Mouse (Mus musculus) lung, postnatal 10 days (tissue): ENCODE results near the gene Dnajc7.
"Not testable (repeated sequence)": the region's sequence is repeated elsewhere in the genome, so short reads cannot be mapped to it uniquely, and the experiment has no call there.

Experiments used
- DNase-seq: peaks from one replicate; pipeline ENCODE4 v3.0.0; 2021

Gene Dnajc7

DNA sequence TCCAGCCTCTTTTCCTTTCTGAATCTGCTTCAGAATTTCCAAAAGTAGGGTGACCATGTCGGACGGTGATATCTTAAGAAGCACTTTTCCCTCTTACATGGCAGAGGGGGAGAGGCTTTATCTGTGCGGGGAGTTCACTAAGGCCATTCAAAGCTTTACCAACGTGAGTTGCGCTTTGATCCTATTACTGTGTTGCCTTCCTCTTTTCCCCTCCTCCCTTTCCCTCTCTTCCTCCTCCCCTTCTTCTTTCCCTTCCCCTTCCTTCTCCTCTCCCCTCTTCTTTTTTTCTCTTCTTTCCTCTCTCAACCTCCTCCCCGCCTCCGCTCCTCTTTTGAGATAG lies 74.3 kb downstream of the Dnajc7 start:
- DNase-seq, result no peak

DNA sequence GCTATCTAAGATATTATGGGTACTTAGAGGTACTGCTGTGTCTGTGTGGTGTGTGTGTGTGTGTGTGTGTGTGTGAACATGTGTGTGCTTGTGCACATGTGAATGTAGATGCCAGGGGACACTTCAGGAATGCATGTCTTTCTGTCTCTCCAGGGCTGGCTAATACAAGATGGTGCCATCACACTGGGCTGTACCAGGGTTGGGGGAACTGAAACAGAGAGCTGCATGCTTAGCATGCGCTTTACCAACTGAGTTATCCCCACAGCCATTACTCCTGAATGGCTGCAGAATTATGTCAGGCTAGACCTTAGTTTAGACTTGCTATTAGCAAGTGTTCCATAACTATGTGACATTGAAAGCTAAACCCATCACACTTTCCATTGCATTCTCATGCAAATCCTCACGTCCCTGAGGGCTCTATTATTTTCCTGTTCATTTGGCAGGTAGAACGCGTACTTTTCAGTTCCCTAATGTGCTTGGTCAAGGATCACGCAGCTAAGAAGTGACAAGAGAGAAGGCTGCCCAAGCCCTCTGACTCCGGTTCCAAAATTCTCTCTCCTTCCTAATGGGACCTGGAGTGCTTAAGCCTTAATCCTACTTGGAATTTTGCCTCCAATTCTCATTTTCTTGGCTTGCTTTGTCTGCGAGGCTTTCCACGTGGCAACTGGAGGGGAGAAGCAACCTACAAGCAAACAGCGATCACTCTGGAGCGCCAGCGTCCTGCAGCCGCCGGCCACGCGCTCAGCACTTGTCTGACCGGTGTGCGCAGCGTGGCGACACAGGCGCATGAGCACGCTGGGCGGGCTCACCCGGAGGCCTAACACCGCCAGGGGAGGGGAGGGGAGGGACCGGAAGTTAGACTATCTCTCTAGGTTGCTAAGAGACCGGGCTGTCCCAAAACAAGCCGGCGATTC lies 74.9 kb downstream of the Dnajc7 start, which contains the start of gene Ttc25:
Gene Ttc25, plus strand, starts transcription at position 776 of the 914 bp plus-strand sequence.
- peak; percentile 95 for DNase-seq

DNA sequence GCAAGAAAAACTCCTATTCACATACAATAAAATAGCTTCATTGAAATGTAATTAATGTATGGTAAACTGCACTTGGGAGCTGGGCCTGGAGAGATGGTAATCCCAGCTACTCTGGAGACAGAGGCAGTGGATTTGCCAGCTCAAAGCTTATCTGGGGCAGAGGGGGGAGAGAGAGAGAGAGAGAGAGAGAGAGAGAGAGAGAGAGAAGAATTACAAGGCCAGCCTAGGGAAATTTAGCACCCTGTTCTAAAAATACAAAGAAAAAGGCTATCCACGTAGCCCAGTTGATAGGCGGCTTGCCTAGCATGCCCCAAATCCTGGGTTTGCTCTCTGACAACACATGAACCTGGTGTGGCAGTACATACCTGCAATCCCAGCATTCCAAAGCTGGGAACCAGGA lies 78.4 kb downstream of the Dnajc7 start:
- no peak for DNase-seq

DNA sequence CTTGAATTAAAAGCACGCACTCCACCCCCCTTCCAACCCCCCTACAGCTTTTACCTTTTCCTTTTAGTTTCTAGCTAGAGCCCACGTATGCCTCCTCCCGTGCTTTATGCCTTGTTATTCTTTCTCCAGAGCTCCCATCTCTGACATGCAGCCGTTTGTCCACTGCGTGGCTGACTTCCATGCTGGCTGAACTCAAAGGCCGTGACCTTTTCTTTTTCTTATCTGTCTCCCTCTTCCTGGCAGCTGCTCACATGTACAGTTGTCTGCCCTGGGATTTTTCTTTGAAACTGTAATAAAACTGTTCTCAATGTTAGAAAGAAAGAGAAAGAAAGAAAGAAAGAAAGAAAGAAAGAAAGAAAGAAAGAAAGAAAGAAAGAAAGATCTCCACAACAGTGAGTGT lies 79.0 kb downstream of the Dnajc7 start:
- DNase-seq, result no peak

DNA sequence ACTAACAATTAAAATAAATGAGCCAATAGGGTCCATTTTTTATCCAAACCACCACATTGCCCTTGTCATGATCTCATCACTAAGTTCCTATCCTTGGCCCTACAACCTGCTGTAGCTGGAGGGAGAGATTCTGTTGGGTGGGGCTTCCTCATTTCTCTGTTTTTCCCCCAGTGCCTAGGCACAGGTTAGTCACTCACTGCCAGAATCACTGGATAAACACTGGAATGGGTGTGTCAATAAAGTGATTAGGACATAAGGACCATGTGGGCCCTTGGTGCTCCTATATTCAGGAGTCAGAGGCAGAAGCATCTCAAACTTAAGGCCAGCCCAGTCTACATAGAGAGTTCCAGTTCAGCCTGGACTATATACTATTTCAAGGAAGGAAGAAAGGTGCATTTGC lies 83.5 kb downstream of the Dnajc7 start:
- no peak for DNase-seq

DNA sequence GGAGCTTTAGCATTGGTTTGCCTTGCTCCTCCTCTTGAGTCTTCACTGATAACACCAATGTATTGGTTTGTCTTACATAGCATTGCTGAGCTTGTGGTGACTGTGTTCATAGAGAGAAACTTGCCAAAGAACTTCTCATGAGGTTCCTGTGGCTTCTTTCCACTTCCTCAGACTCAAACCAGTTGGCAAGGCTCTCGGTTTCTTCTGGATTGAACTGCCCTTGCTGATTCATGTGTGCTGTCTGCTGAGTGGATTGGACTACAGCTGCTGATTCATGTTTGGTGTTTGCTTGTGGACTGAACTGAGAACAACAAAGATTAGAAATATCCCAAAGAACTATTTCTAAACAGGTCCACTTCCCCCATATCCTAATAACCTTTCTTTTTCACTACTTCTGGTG lies 84.0 kb downstream of the Dnajc7 start:
- no peak for DNase-seq

DNA sequence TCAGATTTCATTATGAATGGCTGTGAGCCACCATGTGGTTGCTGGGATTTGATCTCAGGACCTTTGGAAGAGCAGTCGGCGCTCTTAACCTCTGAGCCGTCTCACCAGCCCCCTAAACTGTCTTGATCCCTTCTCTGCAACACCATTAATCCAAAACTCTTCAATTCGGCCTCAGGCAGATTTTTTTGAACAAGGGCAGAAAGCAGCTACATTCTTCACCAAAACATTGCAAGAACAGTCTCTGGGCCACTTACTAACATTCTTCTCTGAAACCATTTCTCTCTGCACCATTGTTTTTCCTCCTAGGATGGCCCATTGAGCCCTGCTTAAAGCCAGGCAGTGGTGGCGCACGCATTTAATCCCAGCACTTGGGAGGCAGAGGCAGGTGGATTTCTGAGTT lies 85.1 kb downstream of the Dnajc7 start:
- not testable (repeated sequence) for DNase-seq

DNA sequence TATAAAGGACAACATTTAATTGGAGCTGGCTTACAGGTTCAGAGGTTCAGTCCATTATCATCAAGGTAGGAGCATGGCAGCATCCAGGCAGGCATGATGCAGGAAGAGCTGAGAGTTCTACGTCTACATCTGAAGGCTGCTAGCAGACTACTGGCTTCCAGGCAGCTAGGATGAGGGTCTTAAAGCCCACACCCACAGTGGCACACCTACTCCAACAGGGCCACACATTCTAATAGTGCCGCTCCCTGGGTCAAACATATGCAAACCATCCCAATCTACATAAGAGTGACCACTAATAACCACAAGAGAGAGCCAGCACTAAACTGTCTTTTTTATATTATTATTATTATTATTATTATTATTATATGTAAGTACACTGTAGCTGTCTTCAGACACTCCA lies 85.6 kb downstream of the Dnajc7 start:
- not testable (repeated sequence) for DNase-seq

DNA sequence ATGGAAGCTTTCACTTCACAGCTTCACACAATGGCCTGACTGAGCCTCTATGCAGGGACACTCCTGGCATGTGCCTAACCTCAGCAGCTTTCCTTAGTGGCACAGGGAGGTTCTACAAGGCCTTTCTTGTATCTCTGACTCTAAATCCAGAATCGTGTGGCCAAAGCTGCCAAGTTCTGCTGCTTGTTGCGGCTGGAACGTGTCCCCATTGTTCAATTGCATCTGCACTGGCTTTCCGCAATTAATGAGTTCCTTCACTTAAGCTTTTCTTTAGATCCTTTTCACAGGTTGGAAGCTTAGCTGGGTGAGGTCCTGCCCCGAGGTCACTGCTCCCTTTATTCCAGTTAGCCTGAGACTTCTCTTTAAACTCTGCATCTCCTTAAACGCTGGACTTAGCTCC lies 86.1 kb downstream of the Dnajc7 start:
- no peak for DNase-seq
